Mouse (Mus musculus): Measurements from ENCODE around the gene Ccdc86. TPM values are rescaled to one million over a fixed set of nuclear protein-coding genes. Genes with fewer than 3 reads are reported as not detected.
A peak's percentile ranks its signal among the peaks of the same experiment; 100 is the strongest.

The Ccdc86 gene
- 11.6 and 12.8 TPM in 2 replicates for polyA plus RNA-seq (2014; fragmentation: Nextera tagmentation; extraction: Ambion mirVana)

GRCm38 (mm10) chr19:10949112-10949511 is at the start of gene Ccdc86:
Gene Ccdc86, minus strand, starts transcription at chr19:10949266.
- Histone ChIP-seq H3K4me3 (replicated peaks; ENCODE audit: low read length) (peak within 1 kb of the TSS; percentile 64), H3K27ac (peak within 1 kb of the TSS; percentile 40; the same call in 1 of the 2 replicates), H3K27me3 (ENCODE audit: control insufficient read depth, insufficient read depth, low read length) (no peaks in the 10 kb centered on the region), H3K4me1 (replicated peaks; ENCODE audit: control insufficient read depth, insufficient read depth, low read length) (peaks cover 26% of the 10 kb centered on the region), H3K9ac (peak within 1 kb of the TSS; percentile 77), H3K36me3 (replicated peaks; ENCODE audit: control insufficient read depth, insufficient read depth) (peaks cover 14% of the 10 kb centered on the region), H3K4me2 (replicated peaks) (peak within 1 kb of the TSS; percentile 100), H3K9me3 (ENCODE audit: control insufficient read depth, low read length) (no peaks in the 10 kb centered on the region)
- WGBS = under 1% methylated on average over 30 of the region's 30 CpGs
- DNase-seq (ENCODE audit: low spot score) = peak; percentile 100
- ATAC-seq (ENCODE audit: low FRiP score) = peak; percentile 97

GRCm38 (mm10) chr19:10993150-10993549 is 44.1 kb upstream of the Ccdc86 start, which contains the start of gene Ms4a15:
Gene Ms4a15, minus strand, starts transcription at chr19:10993250.
- H3K9ac ChIP-seq = no peak within 1 kb of the TSS
- no peak within 1 kb of the TSS for H3K4me2 ChIP-seq (replicated peaks)
- H3K27ac ChIP-seq = no peak within 1 kb of the TSS
- DNase-seq (ENCODE audit: low spot score) (no peak), ATAC-seq (ENCODE audit: low FRiP score) (no peak)
- no peaks in the 10 kb centered on the region for H3K9me3 ChIP-seq (ENCODE audit: control insufficient read depth, low read length)
- H3K4me3 ChIP-seq (replicated peaks; ENCODE audit: low read length) = no peak within 1 kb of the TSS
- H3K27me3 ChIP-seq (ENCODE audit: control insufficient read depth, insufficient read depth, low read length) = no peaks in the 10 kb centered on the region
- H3K36me3 ChIP-seq (replicated peaks; ENCODE audit: control insufficient read depth, insufficient read depth) = no peaks in the 10 kb centered on the region
- H3K4me1 ChIP-seq (replicated peaks; ENCODE audit: control insufficient read depth, insufficient read depth, low read length) = no peaks in the 10 kb centered on the region
- 88% methylated on average over 7 of the region's 7 CpGs for WGBS

- H3K4me1 ChIP-seq (replicated peaks; ENCODE audit: control insufficient read depth, insufficient read depth, low read length) = no peaks in the 10 kb centered on the region
- H3K9ac ChIP-seq = no peak overlapping the region
- H3K4me3 ChIP-seq (replicated peaks; ENCODE audit: low read length) = no peak overlapping the region
- H3K36me3 ChIP-seq (replicated peaks; ENCODE audit: control insufficient read depth, insufficient read depth) = no peaks in the 10 kb centered on the region
- no peak overlapping the region for H3K27ac ChIP-seq
- no peaks in the 10 kb centered on the region for H3K9me3 ChIP-seq (ENCODE audit: control insufficient read depth, low read length)
- DNase-seq (ENCODE audit: low spot score) (no peak), ATAC-seq (ENCODE audit: low FRiP score) (no peak)
- no peak overlapping the region for H3K4me2 ChIP-seq (replicated peaks)
- H3K27me3 ChIP-seq (ENCODE audit: control insufficient read depth, insufficient read depth, low read length) = no peaks in the 10 kb centered on the region
Measured at GRCm38 (mm10) chr19:10991911-10992310, 42.8 kb upstream of the Ccdc86 start.

GRCm38 (mm10) chr19:10990751-10991150 is 41.7 kb upstream of the Ccdc86 start:
- Histone ChIP-seq H3K9ac (no peak overlapping the region), H3K27ac (no peak overlapping the region), H3K4me2 (replicated peaks) (no peak overlapping the region), H3K27me3 (ENCODE audit: control insufficient read depth, insufficient read depth, low read length) (no peaks in the 10 kb centered on the region), H3K4me1 (replicated peaks; ENCODE audit: control insufficient read depth, insufficient read depth, low read length) (no peaks in the 10 kb centered on the region), H3K36me3 (replicated peaks; ENCODE audit: control insufficient read depth, insufficient read depth) (no peaks in the 10 kb centered on the region), H3K4me3 (replicated peaks; ENCODE audit: low read length) (no peak overlapping the region), H3K9me3 (ENCODE audit: control insufficient read depth, low read length) (no peaks in the 10 kb centered on the region)
- no peak for ATAC-seq (ENCODE audit: low FRiP score)
- no peak for DNase-seq (ENCODE audit: low spot score)
- 78% methylated on average over 1 of the region's 1 CpGs for WGBS

GRCm38 (mm10) chr19:10988563-10988962 is 39.5 kb upstream of the Ccdc86 start:
- Histone ChIP-seq H3K4me3 (replicated peaks; ENCODE audit: low read length) (no peak overlapping the region), H3K36me3 (replicated peaks; ENCODE audit: control insufficient read depth, insufficient read depth) (no peaks in the 10 kb centered on the region), H3K4me1 (replicated peaks; ENCODE audit: control insufficient read depth, insufficient read depth, low read length) (no peaks in the 10 kb centered on the region), H3K9ac (no peak overlapping the region), H3K9me3 (ENCODE audit: control insufficient read depth, low read length) (no peaks in the 10 kb centered on the region), H3K27me3 (ENCODE audit: control insufficient read depth, insufficient read depth, low read length) (no peaks in the 10 kb centered on the region), H3K27ac (no peak overlapping the region), H3K4me2 (replicated peaks) (no peak overlapping the region)
- WGBS = 94% methylated on average over 1 of the region's 1 CpGs
- DNase-seq (ENCODE audit: low spot score) (no peak), ATAC-seq (ENCODE audit: low FRiP score) (no peak)

- DNase-seq (ENCODE audit: low spot score) = no peak
- whole genome bisulfite sequencing = 86% methylated on average over 4 of the region's 4 CpGs
- no peaks in the 10 kb centered on the region for H3K36me3 ChIP-seq (replicated peaks; ENCODE audit: control insufficient read depth, insufficient read depth)
- no peak overlapping the region for H3K4me3 ChIP-seq (replicated peaks; ENCODE audit: low read length)
- H3K27me3 ChIP-seq (ENCODE audit: control insufficient read depth, insufficient read depth, low read length) = no peaks in the 10 kb centered on the region
- H3K27ac ChIP-seq = no peak overlapping the region
- no peak overlapping the region for H3K9ac ChIP-seq
- no peak for ATAC-seq (ENCODE audit: low FRiP score)
- no peaks in the 10 kb centered on the region for H3K9me3 ChIP-seq (ENCODE audit: control insufficient read depth, low read length)
- no peak overlapping the region for H3K4me2 ChIP-seq (replicated peaks)
- H3K4me1 ChIP-seq (replicated peaks; ENCODE audit: control insufficient read depth, insufficient read depth, low read length) = no peaks in the 10 kb centered on the region
Measured at GRCm38 (mm10) chr19:10985889-10986288, 36.8 kb upstream of the Ccdc86 start.

- Histone ChIP-seq H3K4me1 (replicated peaks; ENCODE audit: control insufficient read depth, insufficient read depth, low read length) (no peaks in the 10 kb centered on the region), H3K36me3 (replicated peaks; ENCODE audit: control insufficient read depth, insufficient read depth) (no peaks in the 10 kb centered on the region), H3K4me2 (replicated peaks) (no peak overlapping the region), H3K9ac (no peak overlapping the region), H3K27ac (no peak overlapping the region), H3K4me3 (replicated peaks; ENCODE audit: low read length) (no peak overlapping the region), H3K27me3 (ENCODE audit: control insufficient read depth, insufficient read depth, low read length) (no peaks in the 10 kb centered on the region), H3K9me3 (ENCODE audit: control insufficient read depth, low read length) (no peaks in the 10 kb centered on the region)
- 80% methylated on average over 13 of the region's 13 CpGs for WGBS
- DNase-seq (ENCODE audit: low spot score) (no peak), ATAC-seq (ENCODE audit: low FRiP score) (no peak)
Measured at GRCm38 (mm10) chr19:10984551-10984950, 35.5 kb upstream of the Ccdc86 start.

GRCm38 (mm10) chr19:10983146-10983545 is 34.1 kb upstream of the Ccdc86 start:
- WGBS = 26% methylated on average over 14 of the region's 14 CpGs
- ATAC-seq (ENCODE audit: low FRiP score) (no peak), DNase-seq (ENCODE audit: low spot score) (no peak)
- Histone ChIP-seq H3K9ac (no peak overlapping the region), H3K27ac (no peak overlapping the region), H3K27me3 (ENCODE audit: control insufficient read depth, insufficient read depth, low read length) (no peaks in the 10 kb centered on the region), H3K9me3 (ENCODE audit: control insufficient read depth, low read length) (no peaks in the 10 kb centered on the region), H3K4me2 (replicated peaks) (peak overlapping the region; percentile 17; the same call in 1 of the 2 replicates), H3K4me1 (replicated peaks; ENCODE audit: control insufficient read depth, insufficient read depth, low read length) (no peaks in the 10 kb centered on the region), H3K36me3 (replicated peaks; ENCODE audit: control insufficient read depth, insufficient read depth) (no peaks in the 10 kb centered on the region), H3K4me3 (replicated peaks; ENCODE audit: low read length) (no peak overlapping the region)

GRCm38 (mm10) chr19:10980210-10980609 is 31.1 kb upstream of the Ccdc86 start:
- Histone ChIP-seq H3K36me3 (replicated peaks; ENCODE audit: control insufficient read depth, insufficient read depth) (no peaks in the 10 kb centered on the region), H3K9me3 (ENCODE audit: control insufficient read depth, low read length) (no peaks in the 10 kb centered on the region), H3K27ac (no peak overlapping the region), H3K4me3 (replicated peaks; ENCODE audit: low read length) (no peak overlapping the region), H3K27me3 (ENCODE audit: control insufficient read depth, insufficient read depth, low read length) (no peaks in the 10 kb centered on the region), H3K4me2 (replicated peaks) (no peak overlapping the region), H3K4me1 (replicated peaks; ENCODE audit: control insufficient read depth, insufficient read depth, low read length) (no peaks in the 10 kb centered on the region), H3K9ac (no peak overlapping the region)
- WGBS = 90% methylated on average over 5 of the region's 5 CpGs
- no peak for DNase-seq (ENCODE audit: low spot score)
- ATAC-seq (ENCODE audit: low FRiP score) = no peak
